Mouse (Mus musculus) urinary bladder, adult 18-20 months (tissue): ENCODE measurements around the gene Rnaseh2a.
A peak's percentile ranks its signal among the peaks of the same experiment; 100 is the strongest.
"Not testable (repeated sequence)": the region's sequence is repeated elsewhere in the genome, so short reads cannot be mapped to it uniquely, and the experiment has no call there.

Experiments used
- DNase-seq, 2 experiments: peaks; one replicate each; pipeline ENCODE4 v3.0.0; 2022; ENCODE audit warnings: low spot score in 2 of 2, mixed read lengths in 2 of 2

Gene Rnaseh2a

DNA sequence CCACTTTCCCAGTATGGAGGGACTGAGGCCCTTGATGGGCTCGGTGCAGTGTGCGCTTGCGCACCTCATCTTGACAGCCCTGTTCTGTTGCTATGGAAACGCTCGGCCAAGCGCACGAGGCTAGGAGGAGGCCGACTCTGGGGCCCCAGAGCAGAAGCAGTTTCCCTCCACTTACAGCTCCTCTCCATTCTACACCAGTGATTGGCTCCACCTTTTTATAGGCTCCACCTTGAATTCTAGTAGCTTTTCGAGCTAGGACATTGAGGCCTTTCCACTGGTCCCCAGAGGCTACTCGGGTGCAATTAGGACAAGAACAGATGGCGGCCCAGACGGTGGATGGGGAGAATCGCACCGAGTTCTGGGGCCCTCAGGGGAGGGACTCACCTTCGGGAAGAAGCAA is 34.7 kb downstream of the Rnaseh2a start:
- no peak for DNase-seq

DNA sequence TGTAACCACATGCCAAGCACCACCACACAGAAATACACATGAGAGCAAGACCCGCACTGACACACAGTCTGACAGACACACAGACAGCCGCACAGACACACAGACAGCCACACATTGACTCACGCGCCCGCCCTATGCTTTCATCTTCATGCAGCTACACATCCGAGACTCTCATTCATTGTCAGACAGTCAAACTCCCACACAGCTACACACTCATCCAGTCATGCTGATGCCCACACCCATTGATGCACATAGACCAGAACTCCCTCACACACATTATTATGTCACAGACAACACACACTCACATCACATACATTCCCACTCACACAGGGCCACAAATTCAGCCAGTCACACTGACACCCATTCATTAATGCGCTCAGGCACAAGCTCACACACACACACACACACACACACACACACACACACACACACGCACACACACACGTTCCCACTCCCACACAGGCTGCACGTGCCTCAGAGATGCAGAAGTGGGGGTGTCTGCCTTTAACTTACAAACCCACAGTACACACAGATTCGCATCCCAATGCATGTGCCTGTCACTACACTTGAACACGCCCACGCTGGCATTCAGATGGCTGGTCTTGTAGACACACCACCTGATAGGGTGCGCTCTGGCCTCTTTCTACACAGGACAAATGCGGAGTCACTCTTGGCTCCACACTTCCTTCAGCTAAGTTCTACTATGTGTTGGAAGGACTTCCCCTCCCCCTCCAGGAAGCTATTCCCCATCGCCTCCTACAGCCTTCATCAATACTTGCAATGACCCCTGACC is 35.6 kb downstream of the Rnaseh2a start:
- no peak for DNase-seq

DNA sequence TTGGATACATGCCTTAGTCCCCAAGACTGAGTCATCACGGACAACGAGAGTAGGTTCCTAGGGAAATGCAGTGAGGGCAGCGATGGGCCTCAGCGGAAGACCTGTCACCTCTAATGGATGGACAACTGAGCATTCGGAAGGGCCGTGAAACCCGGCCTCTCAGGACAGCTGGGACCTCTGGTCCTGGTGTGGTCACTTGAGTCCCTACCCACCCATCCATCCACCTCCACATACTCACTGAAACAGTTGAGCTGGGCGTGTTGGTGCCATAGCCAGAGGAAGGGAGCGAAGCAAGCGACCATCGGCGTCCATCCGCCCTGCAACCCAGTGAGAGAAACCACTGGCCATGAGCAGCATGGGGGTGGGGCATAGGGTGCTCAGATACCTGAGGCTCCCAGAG is 39.0 kb downstream of the Rnaseh2a start:
- no peak for DNase-seq

DNA sequence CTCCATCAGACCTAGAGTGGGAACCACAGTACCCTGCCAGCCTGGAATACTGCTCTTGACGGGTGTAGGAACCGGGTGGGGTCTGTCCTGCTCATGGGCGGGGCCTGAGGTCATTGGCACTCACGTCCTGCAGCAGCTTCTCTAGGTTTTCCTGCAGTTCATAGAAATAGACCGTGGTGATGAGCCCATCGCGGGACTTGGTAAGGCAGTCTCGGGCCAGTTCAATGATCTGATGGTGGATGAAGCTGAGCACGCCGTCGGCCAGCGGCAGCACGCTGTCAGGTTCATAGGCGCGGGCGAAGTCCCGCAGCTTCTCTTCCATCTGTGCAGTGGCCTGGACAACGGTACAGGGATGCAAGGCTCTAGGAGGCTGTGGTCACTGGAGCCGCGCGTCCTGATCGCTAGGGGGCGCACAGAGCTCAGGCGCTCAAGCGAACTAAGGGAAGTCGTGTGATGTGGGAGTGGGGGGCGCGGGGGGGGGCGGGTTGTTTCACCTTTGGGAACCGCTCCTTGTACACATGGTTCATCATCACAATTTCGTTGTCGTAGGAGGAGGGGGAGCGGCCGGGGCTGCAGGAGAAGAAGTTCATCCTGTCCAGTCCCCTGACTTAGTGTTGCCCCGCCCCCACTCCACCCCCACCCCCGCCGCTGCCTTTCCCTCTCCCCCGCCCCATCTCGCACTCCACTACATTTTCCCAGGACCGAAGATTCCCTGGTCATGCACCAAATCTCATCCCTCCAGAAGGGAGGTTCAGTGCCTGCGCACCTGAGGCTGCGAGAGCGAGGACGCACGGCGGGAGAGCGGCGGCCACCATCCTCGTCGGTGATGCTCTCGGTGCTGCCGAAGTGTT is 40.9 kb downstream of the Rnaseh2a start:
- peak in 1 of 2 experiments; percentile 57 for DNase-seq

DNA sequence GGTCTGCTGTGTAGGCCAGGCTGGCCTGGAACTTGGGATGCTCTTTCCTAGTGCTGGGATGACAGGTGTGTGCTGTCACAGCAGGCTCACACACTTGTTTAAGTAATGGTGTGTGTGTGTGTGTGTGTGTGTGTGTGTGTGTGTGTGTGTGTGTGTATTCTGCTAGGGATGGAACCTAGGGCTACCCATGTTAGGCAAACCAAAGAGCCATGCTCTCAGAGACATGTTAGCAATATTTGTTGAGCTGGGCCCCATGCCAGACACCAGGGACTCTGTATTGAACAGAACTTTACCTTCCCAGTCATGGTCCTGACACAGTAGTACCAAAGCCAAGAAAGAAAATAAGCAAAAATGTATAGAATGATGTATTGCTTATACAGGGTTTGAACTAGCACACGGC is 42.1 kb downstream of the Rnaseh2a start:
- DNase-seq = no peak

DNA sequence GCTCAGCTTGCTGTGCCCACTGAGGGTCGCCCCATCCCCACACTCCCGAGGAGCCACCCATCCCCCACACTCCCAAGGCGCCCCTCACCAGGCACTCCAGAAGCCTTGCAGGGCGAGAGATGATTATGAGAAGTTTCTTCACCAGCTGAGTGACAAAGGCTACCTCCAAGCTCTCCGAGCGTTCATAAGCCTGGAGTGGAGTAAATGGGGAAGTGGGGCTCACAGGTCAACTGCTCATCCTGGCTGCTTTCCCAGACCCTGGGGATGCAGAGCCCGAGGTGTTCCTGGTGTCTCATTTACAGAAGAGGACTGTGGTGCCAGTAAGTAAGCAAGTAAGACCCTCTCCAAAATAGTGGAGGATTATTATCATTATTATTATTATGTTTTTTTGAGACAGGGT is 44.0 kb downstream of the Rnaseh2a start:
- no peak for DNase-seq

DNA sequence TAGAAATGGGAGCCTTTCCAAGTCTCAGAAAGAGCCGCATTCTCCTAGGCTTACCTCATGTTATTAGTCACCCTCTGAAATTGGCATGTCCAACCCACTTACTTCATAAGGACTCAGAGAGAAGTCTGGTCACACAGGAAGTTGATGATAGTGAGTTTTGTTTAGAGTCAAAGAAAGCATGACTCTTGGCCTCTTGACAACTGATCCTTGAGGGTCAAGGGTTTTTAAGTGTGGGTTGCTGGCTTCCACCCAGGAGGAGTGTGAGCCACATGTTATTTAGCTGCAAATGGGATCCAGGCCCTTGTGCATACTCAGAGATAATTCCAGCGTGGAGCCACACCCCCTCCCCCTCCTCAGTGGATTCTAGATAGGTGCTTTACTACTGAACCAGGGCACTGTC is 48.0 kb downstream of the Rnaseh2a start:
- DNase-seq = no peak

DNA sequence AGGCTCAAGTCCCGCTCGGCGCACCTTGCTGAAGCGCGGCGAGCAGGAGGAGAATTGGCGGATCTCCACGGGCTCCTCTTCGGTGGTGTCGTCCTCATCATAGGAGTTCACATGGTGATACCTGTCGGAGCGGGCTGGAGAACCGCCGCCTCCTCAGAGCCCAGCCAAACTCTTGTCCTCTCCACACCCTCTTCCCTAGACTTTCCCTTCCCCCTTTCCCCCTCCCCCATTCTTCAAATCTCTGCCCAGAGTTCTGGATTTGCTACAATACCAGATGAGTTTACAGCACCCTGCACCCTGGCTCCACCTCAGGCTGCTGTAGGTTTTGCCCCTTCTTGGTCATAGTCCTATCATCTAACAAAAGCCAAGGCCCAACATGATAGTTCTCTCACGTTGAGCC is 50.9 kb downstream of the Rnaseh2a start:
- no peak for DNase-seq

DNA sequence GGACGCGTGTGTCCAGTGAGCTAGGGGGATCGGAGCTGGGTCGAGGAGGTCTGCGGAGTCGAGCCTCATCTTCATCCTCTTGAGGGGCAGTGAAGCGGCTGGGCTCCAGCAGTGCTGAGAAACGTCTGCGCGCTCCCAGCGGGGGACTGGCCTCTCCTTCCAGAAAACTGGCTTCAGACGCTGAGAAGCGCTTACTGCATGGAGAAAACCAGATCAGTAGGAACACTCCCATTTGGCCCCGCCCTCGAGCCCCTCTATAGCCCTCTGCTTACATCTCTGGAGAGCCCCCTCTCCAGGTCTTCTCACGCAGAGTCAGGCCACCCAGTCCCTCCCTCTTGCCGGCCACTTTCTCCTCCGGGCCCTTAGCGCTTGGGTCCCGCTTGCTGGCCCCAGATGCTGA is 51.8 kb downstream of the Rnaseh2a start:
- no peak for DNase-seq

DNA sequence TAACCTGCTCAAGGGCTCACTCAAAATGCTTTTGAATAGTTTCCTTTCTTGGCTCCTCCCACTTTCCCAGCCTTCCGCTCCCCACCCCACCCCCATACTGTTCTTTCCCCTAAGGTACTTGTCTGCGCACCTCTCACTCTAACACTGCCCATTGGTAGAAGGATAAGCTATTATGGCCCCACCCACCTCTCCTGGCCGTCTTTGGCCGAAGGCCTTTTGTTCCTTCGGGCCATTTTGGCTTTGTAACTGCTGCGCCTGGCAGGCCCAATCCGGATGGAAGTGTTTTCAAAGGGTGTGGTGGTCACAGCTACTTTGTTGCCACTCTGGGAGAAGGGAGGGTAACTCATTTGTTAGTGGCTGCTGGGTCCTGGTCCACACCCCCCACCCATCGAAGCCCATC is 54.3 kb downstream of the Rnaseh2a start:
- DNase-seq = no peak

DNA sequence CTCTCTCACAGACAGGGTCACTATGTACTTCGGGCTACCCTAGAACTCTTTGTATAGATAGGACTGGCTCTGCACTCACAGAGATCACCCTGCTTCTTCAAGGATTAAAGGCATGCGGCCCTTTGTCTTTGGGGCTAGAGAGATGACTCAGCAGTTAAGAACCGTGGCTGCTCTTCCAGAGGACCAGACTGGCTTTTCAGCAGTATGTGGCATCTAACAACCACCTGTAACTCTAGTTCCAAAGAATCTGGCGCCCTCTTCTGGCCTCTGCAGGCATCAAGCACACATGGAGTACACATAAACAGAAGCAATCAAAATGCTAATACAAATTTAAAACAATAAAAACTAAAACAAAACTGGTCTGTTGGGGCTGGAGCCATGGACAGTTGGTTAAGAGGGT is 55.6 kb downstream of the Rnaseh2a start:
- no peak for DNase-seq

DNA sequence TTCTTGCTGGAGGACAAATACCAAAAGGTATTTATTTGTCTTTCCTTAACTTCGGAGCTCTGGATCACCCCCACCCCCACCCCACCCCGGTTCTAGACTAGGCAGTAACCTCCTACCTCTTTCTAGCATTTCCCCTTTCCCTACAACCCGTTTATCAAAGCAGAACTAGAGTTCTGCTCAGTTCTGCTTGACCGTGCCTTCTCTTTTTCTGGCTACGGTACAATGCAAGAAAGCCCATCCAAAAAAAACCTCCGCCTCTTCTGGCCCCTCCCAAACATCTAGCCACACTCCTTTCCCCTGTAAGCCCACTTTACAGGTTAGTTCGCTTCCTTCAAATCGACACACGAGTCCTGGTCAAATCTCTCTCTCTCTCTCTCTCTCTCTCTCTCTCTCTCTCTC is 56.1 kb downstream of the Rnaseh2a start:
- DNase-seq = no peak

DNA sequence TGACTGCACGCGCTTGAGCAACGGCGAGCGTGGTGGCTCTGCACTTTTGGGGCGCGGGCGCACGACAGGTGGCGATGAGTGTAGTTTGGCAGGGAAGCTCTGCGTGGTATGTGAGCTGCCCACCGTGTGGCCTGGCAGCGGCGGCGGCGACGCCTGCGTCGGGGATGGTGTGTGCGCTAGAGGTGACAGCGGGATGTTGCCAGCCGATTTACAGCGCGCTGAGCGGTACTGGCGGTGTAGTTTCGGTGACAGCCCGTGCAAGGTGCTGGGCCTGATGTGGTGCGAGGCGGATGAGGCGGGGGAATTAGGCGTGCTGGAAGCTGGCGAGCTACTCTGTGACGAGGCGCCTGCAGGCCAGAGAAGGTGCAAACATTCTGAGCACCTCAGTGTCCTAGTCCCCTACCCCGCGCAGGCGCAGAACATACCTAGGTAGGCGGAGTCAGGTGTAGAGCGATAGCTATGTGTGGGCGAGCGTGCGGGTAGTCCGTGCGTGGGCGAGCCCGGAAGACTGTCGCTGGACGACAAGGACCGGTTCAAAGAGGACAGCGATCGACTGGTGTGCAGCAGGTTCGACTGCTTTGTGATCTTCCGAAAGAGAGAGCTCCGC is 56.6 kb downstream of the Rnaseh2a start:
- peak; percentile 66 to 70 for DNase-seq

DNA sequence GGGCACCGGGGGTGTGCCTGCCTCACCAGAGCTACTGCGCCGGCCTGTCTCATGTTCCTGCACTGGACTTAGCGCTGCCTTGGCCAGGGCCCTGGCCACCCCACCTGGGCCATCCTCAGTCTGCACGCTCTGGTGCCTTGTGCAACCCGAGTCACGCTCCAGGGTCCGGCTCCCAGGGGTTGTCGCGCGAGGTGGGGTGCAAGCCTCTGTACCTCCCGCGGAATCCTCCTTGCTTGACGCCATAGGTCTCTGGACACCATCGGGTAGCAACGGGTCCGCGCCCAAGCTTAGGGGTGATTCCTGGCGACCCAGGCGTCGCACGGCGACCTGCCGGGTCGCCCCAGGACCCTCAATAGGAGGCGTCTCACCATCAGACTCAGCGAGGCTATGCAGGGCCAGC is 57.2 kb downstream of the Rnaseh2a start:
- no peak for DNase-seq

DNA sequence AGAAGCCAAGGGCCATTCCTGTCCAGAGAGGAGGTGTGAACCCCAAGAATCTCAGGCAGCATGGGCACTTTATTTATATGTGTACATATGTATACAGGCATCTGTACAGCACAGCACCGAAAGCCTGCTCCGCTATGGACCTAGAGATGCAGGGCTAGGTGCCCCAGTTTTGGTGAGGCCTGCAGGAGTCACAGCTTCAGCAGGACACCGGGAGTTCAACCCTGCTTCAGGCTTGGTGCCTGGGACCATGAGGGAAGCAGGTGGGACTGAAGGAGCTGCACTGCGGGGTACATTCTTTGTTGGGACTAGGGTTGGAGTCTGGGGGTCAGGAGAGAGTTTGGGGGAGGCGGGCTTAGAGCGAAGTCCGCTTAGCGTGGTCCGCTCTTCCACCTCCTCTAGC is 57.7 kb downstream of the Rnaseh2a start:
- DNase-seq = no peak

DNA sequence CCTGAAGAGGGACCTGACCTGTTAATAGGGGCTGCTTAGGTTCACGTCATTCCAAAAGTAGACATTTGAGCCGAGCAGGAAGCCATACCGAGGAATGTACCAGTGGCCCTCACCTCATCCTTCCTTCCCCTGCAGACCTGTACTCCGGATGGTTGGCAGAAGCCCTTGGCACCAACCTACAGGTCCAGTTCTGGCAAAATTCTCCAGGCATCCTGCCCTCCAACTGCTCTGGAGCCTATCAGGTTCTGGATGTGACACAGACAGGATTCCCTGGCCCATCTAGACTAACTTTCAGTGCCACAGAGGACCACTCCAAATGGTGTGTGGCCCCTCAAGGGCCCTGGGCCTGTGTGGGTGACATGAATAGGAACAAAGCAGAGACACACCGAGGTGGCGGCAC is 59.0 kb downstream of the Rnaseh2a start:
- no peak for DNase-seq

DNA sequence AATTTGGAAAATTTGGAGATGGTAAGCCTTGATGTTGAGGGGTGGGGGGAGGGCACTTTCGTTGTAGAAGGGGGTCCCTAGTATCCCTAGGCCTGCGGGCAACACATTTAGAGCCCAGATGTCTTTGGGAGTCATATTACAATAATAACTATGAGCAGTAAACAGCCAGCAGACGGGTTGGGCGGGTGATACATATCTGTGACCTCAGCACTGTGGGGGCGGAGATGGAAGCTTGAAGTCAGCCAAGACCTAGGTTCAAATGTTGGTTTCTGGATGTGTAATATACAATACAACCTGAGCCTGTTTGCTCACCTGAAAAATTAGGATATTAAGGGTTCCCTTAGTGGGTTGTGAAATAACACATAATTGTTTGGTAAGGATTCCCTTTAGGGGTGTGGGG is 59.6 kb downstream of the Rnaseh2a start:
- DNase-seq = no peak

DNA sequence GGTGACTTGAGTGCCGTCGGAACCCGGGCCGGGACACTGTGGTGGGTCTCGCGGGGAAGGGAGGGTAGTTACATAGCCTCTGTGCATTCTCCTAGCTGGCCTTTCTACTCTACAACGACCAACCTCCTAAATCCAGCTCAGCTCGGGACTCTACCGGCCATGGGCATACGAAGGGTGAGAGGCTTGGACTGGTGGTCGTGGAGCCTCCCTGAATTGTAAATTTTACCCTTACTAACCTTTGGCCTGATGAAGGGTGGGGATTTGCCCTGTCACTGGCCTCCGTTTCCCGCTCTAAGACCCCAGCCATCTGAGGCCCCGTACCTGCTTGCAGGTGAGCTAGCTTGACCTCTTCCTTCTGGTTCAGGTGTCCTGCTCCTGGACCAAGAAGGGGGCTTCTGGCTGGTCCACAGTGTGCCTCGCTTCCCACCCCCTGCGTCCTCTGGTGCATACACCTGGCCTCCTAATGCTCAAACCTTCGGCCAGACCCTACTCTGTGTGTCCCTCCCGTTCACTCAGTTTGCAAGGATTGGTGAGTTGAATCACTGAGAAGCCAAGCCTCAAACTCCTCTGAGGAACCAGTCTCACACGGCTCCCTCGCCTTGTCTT is 60.3 kb downstream of the Rnaseh2a start:
- no peak for DNase-seq

DNA sequence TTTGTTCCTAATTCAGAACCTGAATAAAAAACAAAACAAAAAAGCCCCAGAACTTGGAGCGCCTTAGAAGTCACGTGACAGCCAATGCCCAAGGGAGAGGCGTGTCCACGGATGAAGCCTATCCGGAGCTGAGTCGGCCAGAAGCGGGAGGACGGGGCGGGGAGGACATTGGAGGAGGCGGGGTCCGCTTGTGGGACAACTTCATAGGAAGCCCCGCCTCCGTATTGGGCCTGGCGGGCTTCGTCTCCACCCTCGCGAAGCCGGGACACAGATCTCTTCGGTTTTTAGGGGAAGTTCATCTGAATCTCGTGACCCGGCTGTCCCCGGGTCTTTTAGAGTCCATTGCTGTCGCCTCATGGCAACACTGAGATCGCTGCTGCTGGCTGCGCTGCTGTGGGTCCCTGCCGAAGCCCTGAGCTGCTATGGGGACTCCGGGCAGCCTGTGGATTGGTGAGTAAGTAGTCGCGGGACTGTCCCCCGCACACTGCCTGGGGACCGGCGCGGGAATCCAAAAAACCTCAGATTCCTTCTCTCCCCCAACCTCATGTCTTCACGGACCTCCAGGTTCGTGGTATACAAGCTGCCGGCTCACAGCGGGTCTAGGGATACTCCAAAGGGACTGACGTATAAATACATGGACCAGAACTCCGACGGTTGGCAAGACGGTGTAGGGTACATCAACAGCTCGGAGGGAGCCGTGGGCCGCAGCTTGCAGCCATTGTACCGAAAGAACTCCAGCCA is 61.0 kb downstream of the Rnaseh2a start, which contains the start of gene Dnase2a:
Gene Dnase2a, plus strand, starts transcription at position 140 of the 741 bp plus-strand sequence.
- peak; percentile 92 to 95 for DNase-seq

DNA sequence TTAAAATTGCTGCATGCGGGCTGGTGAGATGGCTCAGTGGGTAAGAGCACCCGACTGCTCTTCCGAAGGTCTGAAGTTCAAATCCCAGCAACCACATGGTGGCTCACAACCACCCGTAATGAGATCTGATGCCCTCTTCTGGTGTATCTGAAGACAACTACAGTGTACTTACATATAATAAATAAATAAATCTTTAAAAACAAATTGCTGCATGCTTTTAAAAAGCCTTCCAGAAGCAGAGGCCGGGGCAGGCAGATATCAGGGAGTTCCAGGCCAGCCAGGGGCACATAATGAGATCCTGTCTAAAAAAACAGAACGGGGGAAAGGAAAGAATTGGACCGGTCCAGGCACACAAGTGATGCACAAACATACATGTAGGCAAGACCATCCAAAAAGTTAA is 61.6 kb downstream of the Rnaseh2a start:
- DNase-seq = not testable (repeated sequence)

DNA sequence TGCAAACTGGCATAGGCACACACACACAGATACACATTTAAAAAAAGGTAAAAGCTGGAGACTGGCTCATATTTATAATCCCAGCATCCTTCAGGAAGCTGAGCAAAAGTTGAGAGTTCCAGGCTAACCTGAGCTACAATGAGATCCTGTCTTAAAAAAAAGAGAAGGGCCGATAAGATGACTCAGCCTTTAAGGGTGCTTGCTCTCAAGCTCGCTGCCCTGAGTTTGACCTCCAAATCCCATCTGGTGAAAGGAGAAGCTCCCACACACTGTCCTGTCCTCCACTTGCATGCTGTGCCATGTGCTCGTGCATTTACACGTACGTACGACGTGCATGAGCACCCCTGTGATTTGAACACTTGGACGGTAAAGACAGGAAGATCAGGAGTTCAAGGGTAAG is 62.1 kb downstream of the Rnaseh2a start:
- no peak for DNase-seq
